Mouse (Mus musculus): ENCODE results near the gene Egln2.

GRCm38 (mm10) chr7:27128162-27128561 lies 38.4 kb downstream of the Egln2 start:
- TF ChIP-seq EP300 (IDR thresholded peaks at IDR 0.05; ENCODE audit: low read depth), result no peak
- TF ChIP-seq CTCF (IDR thresholded peaks at IDR 0.05; ENCODE audit: low read depth), result peak; percentile 79
